Mouse (Mus musculus) thymus, postnatal 4 days (tissue): ENCODE results near the gene Tbl2.

Experiments
- DNase-seq: peaks from one replicate; pipeline ENCODE4 v3.0.0; 2021

Tbl2 gene

GRCm38 (mm10) chr5:135149053-135149819 lies at the start of gene Tbl2:
Gene Tbl2 (plus strand): TSS chr5:135149657.
- DNase-seq: peak; percentile 99

DNA sequence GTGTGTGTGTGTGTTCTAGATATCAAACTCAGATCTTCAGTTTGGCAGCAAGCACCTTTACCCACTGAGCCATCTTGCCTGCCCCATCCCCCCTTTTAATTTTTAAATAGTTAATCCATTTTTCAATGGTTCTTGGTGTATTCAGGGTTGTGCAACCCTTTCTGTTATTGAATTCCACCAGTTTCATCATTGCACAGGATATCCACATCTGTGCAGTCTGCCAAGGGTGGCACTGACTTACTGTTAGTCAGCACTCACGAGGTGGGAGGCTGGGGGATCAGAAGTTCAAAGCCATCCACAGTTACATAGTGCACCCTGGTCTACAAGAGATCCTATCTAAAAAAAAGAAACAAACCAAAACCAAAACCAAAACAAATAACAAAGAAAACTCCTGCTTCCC lies 48.5 kb upstream of the Tbl2 start:
- DNase-seq: no peak

GRCm38 (mm10) chr5:135103999-135104660 lies 45.3 kb upstream of the Tbl2 start:
- peak; percentile 50 for DNase-seq

GRCm38 (mm10) chr5:135106758-135107256 lies 42.6 kb upstream of the Tbl2 start:
- peak; percentile 85 for DNase-seq

GRCm38 (mm10) chr5:135107521-135108501 lies 41.6 kb upstream of the Tbl2 start:
- peak; percentile 73 for DNase-seq

GRCm38 (mm10) chr5:135109017-135109416 lies 40.4 kb upstream of the Tbl2 start:
- DNase-seq: no peak

- DNase-seq: no peak
Observed at GRCm38 (mm10) chr5:135109426-135109825, 40.0 kb upstream of the Tbl2 start.

DNA sequence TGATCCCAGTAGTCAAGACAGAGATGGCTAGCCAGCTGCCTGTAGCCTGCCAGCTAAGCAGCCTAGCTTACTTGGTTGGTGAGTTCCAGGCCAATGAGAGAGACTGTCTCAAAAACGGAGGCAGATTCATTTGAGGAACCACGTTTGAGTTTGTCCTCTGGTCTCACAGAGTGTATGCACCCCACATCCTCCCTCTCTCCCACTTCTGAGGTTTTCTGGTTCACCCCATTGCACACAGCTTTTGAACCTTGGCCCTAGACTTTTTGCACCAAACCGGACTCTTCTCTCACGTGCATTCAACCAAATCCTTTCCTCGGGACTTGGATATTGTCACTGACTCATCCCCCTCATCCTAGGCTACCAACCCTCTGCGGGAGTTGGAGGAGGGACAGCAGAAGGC lies 39.5 kb upstream of the Tbl2 start:
- no peak for DNase-seq

- DNase-seq: no peak
Observed at GRCm38 (mm10) chr5:135113782-135114181, 35.7 kb upstream of the Tbl2 start.

DNA sequence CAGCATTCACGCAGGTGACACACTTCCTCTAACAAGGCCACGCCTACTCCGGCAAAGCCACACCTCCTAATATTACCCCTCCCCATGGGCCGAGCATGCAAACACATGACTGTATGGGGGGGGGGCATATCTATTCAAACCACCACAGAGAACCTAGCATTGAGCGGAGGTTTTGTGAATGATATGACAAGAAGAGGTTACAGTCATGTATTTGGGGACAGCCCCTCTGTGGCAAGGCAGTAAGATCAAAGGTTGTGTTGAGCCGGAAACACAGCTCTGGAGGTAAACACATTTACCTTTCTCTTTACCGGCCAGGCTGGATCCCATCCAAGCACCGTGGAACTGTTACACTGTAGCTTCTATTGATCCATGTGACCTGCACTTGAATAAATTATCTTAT lies 34.2 kb upstream of the Tbl2 start:
- no peak for DNase-seq

DNA sequence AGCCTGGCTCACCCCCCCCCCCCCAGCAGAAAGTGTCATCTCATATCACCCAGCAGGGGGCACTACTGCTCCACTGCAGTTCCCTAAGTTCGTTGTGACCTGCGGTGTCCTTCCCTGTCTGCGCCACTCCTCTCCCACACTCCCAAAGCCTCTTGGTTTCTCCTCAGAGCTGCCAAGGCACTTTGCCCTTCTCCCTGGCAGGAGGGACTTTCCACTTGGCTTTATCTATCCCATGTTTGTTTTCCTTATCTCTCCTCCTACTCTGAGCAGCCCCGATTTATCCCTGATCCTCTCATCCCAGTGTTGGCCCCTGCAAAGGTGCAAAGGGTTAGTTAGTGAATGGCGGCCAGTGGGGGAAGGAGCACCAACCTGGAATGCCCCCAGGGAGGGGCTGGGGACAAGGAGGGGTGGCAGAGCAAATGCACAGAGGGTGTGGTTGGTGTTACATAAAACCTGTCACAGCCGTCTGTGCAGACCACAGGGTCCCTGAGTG lies 30.8 kb upstream of the Tbl2 start:
- DNase-seq: peak; percentile 75

GRCm38 (mm10) chr5:135120753-135121152 lies 28.7 kb upstream of the Tbl2 start:
- no peak for DNase-seq

DNA sequence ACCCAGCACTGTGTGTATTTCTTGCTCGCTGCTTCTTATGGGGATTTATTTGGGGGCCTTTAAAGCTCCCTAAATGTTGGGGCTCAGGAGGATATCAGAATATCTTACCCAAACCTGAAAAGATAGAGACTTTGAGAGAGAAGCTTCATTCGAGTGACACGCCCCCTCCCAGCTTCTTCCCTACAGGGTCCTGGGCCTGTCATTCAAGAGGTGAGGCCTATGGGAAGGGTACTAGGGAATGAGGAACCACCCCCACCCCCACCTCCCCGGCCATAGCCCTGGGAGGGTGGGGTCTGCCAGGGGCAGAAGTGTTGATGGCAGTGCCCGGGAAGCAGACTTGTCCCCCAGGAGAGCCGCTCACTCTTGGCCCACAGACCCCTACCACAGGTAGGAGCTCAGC lies 23.3 kb upstream of the Tbl2 start:
- DNase-seq: no peak

- DNase-seq: no peak
Observed at GRCm38 (mm10) chr5:135127669-135128068, 21.8 kb upstream of the Tbl2 start.

DNA sequence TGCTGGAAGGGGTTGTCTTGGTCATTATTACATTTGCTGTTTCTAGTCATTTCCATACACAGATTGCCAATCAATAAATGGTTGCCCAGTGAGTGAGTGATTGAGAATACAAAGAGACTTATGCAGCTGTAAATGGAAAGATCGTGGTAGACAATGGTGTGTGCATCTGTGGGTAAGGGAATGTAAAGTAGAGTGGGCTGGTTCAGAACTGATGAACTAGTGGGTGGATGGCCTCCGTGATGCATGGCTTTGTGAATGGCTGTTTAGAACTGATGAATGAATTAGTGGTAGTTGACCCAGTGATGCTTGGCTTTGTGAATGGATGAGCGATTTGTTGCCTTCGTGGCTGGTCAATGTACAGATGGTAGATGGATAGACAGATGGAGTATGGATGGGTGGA lies 19.7 kb upstream of the Tbl2 start:
- DNase-seq: no peak

DNA sequence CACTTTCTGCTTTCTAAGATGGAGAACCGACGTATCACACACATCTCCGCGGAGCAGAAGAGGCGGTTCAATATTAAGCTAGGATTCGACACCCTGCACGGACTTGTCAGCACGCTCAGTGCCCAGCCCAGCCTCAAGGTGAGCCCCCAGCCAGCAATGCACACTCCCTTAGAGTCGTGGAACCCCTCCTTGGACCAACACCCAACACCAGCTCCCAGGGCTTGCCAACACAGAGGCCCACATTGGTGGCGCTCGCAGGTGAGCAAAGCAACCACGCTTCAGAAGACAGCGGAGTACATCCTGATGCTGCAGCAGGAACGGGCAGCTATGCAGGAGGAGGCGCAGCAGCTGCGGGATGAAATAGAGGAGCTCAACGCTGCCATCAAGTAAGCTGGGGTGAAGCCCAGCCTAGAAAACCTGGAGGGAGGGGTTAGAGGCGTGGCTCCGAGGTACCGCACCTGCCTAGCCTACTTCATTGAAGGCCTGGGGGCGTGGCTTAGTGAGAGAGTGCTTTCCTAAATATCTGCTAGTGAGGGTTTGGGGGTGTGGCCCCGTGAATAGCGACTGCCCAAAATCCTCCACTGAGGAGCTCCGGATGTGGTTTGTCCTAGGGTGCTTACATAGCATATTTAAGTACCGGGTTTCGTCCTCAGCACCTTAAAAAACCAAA lies 15.6 kb upstream of the Tbl2 start:
- peak; percentile 88 for DNase-seq

DNA sequence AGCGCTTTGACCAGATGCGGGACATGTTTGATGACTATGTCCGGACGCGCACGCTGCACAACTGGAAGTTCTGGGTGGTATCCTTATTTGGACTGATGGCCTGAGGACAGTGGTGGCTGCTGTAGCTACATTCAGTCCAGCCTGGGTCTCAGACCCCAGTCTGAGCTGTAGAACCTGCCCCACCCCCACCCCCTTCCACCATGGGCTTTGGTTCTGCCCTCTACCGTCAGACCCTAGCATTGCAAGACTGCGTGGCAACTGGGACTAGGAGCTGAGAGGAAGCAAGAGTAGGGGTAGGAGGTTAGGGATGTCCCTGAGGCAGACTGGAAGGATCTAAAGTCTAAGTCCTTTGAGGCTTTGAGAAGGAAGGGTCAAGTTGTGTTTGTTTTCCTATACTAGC lies 14.9 kb upstream of the Tbl2 start:
- DNase-seq: peak; percentile 71

- no peak for DNase-seq
Observed at GRCm38 (mm10) chr5:135139881-135140280, 9.6 kb upstream of the Tbl2 start.

- DNase-seq: no peak
Observed at GRCm38 (mm10) chr5:135144469-135144868, 5.0 kb upstream of the Tbl2 start.

DNA sequence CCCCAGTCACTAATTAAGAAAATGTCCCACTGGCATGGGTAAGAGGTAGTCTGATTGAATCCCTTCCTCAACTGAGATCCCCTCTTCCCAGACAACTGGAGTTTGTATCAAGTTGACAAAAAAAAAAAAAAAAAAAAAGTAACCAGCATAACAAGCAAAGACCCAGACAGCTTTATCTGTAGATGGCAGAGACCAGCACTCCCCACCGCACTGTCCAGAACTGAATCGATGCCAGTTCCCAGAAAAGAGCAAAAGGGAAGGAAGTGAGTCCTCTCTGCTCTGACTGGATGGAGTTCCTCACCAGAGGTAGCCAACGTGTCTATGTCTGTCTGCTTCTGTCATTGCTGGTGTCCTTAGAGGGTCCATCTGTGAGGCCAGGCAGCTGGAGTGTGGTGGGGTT lies 3.9 kb upstream of the Tbl2 start:
- no peak for DNase-seq

- DNase-seq: no peak
Observed at GRCm38 (mm10) chr5:135145955-135146354, 3.5 kb upstream of the Tbl2 start.

DNA sequence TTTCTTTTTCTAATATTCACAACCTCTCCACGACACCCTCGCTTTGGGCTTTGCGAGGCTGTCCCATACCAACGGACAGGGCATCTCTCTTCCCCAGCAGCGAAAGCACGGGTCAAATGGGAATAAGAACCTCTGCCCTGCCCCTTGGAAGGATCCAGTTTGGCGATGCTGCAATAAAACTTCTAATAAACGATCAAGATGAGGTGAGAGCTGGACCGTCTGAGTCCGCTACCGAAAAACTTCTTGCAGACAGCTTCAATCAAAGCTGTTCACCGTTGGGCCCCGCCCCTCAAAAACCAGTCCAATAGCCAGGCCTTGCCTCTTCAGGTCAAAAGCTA lies 773 bp upstream of the Tbl2 start:
- DNase-seq: no peak

DNA sequence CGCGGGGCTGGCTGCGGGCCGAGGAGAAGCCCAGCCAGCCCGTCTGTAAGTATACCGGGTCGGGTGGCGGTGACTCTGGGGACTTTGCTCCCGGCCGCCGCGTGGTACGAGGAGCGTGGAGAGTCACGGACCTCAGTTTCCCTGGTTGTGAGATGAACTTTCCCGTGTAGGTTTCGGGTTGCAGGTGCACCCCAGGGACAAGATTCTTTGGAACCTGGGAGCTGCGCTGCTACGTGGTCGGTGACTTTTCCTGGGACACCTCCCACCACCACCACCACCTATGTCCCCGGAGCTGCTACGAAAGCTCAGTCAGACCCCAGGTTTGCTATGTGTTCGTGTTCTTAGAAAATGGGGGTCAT lies 342 bp downstream of the Tbl2 start:
- DNase-seq: no peak
